Mouse (Mus musculus) stomach, embryonic 14.5 days (tissue): ENCODE results near the gene Sec14l2. TPM values are rescaled to one million over a fixed set of nuclear protein-coding genes. Genes with fewer than 3 reads are reported as not detected.
"Not testable (repeated sequence)": the region's sequence is repeated elsewhere in the genome, so short reads cannot be mapped to it uniquely, and the experiment has no call there.

ENCODE experiments used
- ATAC-seq: fragments of 200-750 bp; cut with Nextera tagmentation; 2 replicates; pipeline ENCODE4 v1.8.0; 2017; ENCODE audit warnings: low read depth, moderate TSS enrichment; ENCODE audit not compliant: insufficient number of reproducible peaks, insufficient read depth, low FRiP score
- H3K27ac ChIP-seq: fragments of 300-500 bp; sonication (generic); 2 replicates; pipeline ENCODE4 v1.5.1; 2014; ENCODE audit warnings: mild to moderate bottlenecking, low read length, moderate library complexity, mixed read lengths
- H3K27me3 ChIP-seq: fragments of 300-500 bp; sonication (generic); 2 replicates; pipeline ENCODE4 v1.6.1; 2014; ENCODE audit warnings: low read length, control low read depth, mixed read lengths; ENCODE audit not compliant: control insufficient read depth, insufficient read depth
- H3K36me3 ChIP-seq: fragments of 300-500 bp; sonication (generic); 2 replicates; pipeline ENCODE4 v1.6.1; 2014; ENCODE audit warnings: mild to moderate bottlenecking, control low read depth, low read length, moderate library complexity, mixed read lengths; ENCODE audit not compliant: control insufficient read depth, insufficient read depth
- H3K4me1 ChIP-seq: fragments of 300-500 bp; sonication (generic); 2 replicates; pipeline ENCODE4 v1.6.1; 2014; ENCODE audit warnings: low read length, control low read depth, mixed read lengths; ENCODE audit not compliant: control insufficient read depth, insufficient read depth
- H3K4me2 ChIP-seq: fragments of 300-500 bp; sonication (generic); replicated peaks from 2 replicates; pipeline ENCODE4 v1.6.1; 2014; ENCODE audit warnings: low read depth, low read length, control low read depth
- H3K4me3 ChIP-seq: fragments of 300-500 bp; sonication (generic); 2 replicates; pipeline ENCODE4 v1.5.1; 2014; ENCODE audit warnings: low read depth, low read length, control low read depth
- H3K9ac ChIP-seq: fragments of 300-500 bp; sonication (generic); replicated peaks from 2 replicates; pipeline ENCODE4 v1.6.1; 2014; ENCODE audit warnings: low read depth, mild to moderate bottlenecking, control low read depth, low read length, moderate library complexity, mixed read lengths
- H3K9me3 ChIP-seq: fragments of 300-500 bp; sonication (generic); 2 replicates; pipeline ENCODE4 v1.6.1; 2016; ENCODE audit warnings: low read depth, low read length, control low read depth; ENCODE audit not compliant: control insufficient read depth
- WGBS: fragments of 180-500 bp; shearing (Covaris S2); extraction: QIAGEN DNeasy Blood & Tissue Kit; methylation state at CpG from one replicate; pipeline ENCODE4 v1.1.7; 2014; 5-methylcytosine and 5-hydroxymethylcytosine counted together
- polyA plus RNA-seq: library from polyadenylated mRNA; unstranded; fragments of >200 nt; fragmentation: Nextera tagmentation; extraction: Ambion mirVana; gene quantifications from 2 replicates; pipeline ENCODE4 v1.2.1, GENCODE M21; 2014

Gene Sec14l2
- polyA plus RNA-seq, 1 experiment from 2014 or later: 1.4 TPM

- Histone ChIP-seq H3K9ac (no peak overlapping the region), H3K36me3 (no peaks in the 10 kb centered on the region), H3K9me3 (0 out of 2 replicates have a peak, but pooled peaks cover 3% of the 10 kb centered on the region), H3K4me3 (no peak overlapping the region), H3K27me3 (no peaks in the 10 kb centered on the region), H3K27ac (no peak overlapping the region), H3K4me2 (no peak overlapping the region), H3K4me1 (peaks cover 12% of the 10 kb centered on the region; the same call in 1 of the 2 replicates)
- no peak for ATAC-seq
- WGBS: 66% methylated on average over 5 of the region's 5 CpGs
Observed at GRCm38 (mm10) chr11:4122226-4122625, 989 bp downstream of the Sec14l2 start.

- Histone ChIP-seq H3K27me3 (no peaks in the 10 kb centered on the region), H3K9me3 (no peaks in the 10 kb centered on the region), H3K36me3 (no peaks in the 10 kb centered on the region), H3K9ac (no peak overlapping the region), H3K4me2 (no peak overlapping the region), H3K4me3 (no peak overlapping the region), H3K4me1 (peaks cover 12% of the 10 kb centered on the region; the same call in 1 of the 2 replicates), H3K27ac (no peak overlapping the region)
- WGBS: 70% methylated on average over 3 of the region's 3 CpGs
- no peak for ATAC-seq
Observed at GRCm38 (mm10) chr11:4121691-4122090, 1.5 kb downstream of the Sec14l2 start.

DNA sequence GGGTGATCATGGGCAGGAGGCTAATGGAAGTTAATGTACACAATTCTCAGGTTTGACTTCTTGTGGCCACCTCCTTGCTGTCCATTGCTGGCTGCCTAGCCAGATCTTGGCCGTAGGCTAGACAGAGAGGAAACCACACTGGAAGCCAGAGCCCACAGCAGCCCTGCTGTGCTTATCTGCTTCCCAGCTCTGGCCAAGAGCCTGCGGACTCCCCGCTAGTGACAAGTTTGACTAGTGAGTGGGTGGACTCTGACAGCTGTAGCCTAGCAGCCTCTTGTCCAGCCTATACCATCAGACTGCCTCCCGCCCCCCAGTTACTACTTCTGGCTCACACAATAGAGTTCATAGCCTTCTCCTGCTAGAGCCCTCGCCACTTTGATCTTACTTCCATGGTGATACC lies 3.6 kb downstream of the Sec14l2 start:
- Histone ChIP-seq H3K4me2 (no peak overlapping the region), H3K27ac (no peak overlapping the region), H3K4me3 (no peak overlapping the region), H3K27me3 (no peaks in the 10 kb centered on the region), H3K9ac (no peak overlapping the region), H3K9me3 (no peaks in the 10 kb centered on the region), H3K36me3 (no peaks in the 10 kb centered on the region), H3K4me1 (peaks cover 12% of the 10 kb centered on the region; the same call in 1 of the 2 replicates)
- ATAC-seq: no peak
- 78% methylated on average over 5 of the region's 5 CpGs for WGBS

GRCm38 (mm10) chr11:4118081-4118921 lies 4.9 kb downstream of the Sec14l2 start:
- no peaks in the 10 kb centered on the region for H3K27me3 ChIP-seq
- H3K4me1 ChIP-seq: peaks cover 12% of the 10 kb centered on the region; the same call in 1 of the 2 replicates
- no peak overlapping the region for H3K27ac ChIP-seq
- H3K9me3 ChIP-seq: no peaks in the 10 kb centered on the region
- peak overlapping the region; percentile 32 for H3K4me3 ChIP-seq
- H3K36me3 ChIP-seq: no peaks in the 10 kb centered on the region
- H3K4me2 ChIP-seq: peak overlapping the region; percentile 94
- WGBS: 3% methylated on average over 41 of the region's 41 CpGs
- peak; percentile 16; the same call in 1 of the 2 replicates for ATAC-seq
- 0 out of 2 replicates have a peak overlapping the region, but pooled peaks have one; percentile 18 for H3K9ac ChIP-seq

DNA sequence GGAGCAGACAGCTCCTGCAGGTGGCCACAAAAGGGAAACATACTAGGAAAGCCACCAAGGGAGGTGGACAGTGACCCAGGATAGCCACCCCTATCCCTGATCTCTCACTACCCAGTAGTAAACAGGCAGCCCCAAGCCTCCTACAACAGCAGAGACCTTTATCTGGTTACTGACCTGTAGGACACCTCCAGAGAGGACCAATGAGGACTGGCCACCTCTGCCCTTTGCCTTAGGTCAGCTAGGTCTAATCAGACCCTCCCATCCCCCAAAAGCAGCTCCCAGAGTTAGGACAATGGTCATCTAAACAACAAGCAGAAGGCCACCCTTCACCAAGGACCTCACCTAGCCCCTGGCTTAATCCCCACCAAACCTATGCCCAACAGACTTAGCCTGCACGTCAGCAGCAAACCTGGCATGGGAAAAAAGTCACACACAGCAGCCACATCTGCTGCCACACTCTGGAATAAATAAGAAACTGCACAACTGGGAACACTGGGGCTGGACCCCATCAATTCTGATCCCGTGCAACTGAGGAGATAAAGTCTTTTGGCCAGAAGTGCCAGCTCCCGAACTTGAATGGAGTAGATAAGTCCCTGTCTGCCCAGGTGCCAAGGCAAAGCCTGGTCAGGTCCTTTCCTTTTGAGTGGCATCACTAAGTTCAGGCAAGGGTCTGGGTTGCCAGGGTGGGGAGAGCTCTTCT lies 5.7 kb downstream of the Sec14l2 start:
- no peak for ATAC-seq
- peaks cover 12% of the 10 kb centered on the region; the same call in 1 of the 2 replicates for H3K4me1 ChIP-seq
- H3K36me3 ChIP-seq: no peaks in the 10 kb centered on the region
- no peak overlapping the region for H3K27ac ChIP-seq
- no peak overlapping the region for H3K9ac ChIP-seq
- no peaks in the 10 kb centered on the region for H3K9me3 ChIP-seq
- 24% methylated on average over 3 of the region's 3 CpGs for WGBS
- H3K27me3 ChIP-seq: no peaks in the 10 kb centered on the region
- peak overlapping the region; percentile 94 for H3K4me2 ChIP-seq
- H3K4me3 ChIP-seq: peak overlapping the region; percentile 32

DNA sequence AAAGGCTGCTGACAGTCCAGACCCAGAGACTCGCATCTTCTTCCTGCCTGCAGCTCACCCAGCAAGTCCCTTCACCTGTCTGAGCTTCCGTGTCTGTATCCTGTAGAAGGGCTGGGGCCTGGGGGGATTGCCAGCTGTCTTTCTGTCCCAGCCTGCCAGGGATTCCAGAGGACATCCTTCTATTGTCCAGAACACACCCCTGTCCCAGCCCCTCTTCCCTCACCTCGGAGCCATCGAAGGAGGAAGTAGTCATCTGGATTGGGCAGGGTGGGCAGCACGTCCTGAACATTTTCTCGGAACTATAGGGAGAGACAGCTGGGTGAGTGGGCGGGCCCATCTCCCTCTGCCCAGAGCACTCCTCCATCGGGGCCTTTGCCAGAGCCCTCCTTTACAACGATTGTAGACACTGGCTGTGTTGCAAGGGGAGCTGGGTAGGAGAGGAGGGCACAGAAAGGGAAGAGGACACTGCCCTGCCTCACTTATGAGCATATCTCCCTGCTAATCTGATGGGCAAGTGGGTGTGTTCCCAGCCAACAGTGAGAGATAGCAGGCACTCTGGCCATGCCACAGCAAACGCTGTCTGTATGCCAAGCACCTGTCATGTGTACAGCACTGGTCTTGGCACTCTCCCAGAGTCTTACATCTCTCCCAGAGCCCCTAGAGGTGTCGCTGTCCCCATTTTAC lies 6.6 kb downstream of the Sec14l2 start:
- H3K36me3 ChIP-seq: no peaks in the 10 kb centered on the region
- no peak overlapping the region for H3K4me2 ChIP-seq
- no peak for ATAC-seq
- H3K9ac ChIP-seq: no peak overlapping the region
- H3K4me1 ChIP-seq: peaks cover 12% of the 10 kb centered on the region; the same call in 1 of the 2 replicates
- WGBS: 53% methylated on average over 11 of the region's 11 CpGs
- no peak overlapping the region for H3K27ac ChIP-seq
- H3K27me3 ChIP-seq: no peaks in the 10 kb centered on the region
- no peak overlapping the region for H3K4me3 ChIP-seq
- no peaks in the 10 kb centered on the region for H3K9me3 ChIP-seq

- ATAC-seq: no peak
- no peak overlapping the region for H3K4me3 ChIP-seq
- H3K9me3 ChIP-seq: no peaks in the 10 kb centered on the region
- H3K27ac ChIP-seq: no peak overlapping the region
- peaks cover 9% of the 10 kb centered on the region; the same call in 1 of the 2 replicates for H3K4me1 ChIP-seq
- H3K9ac ChIP-seq: no peak overlapping the region
- no peaks in the 10 kb centered on the region for H3K36me3 ChIP-seq
- H3K27me3 ChIP-seq: no peaks in the 10 kb centered on the region
- 85% methylated on average over 4 of the region's 4 CpGs for WGBS
- no peak overlapping the region for H3K4me2 ChIP-seq
Observed at GRCm38 (mm10) chr11:4115407-4115806, 7.8 kb downstream of the Sec14l2 start.

GRCm38 (mm10) chr11:4114541-4114940 lies 8.7 kb downstream of the Sec14l2 start:
- H3K4me2 ChIP-seq, ATAC-seq, H3K36me3 ChIP-seq, H3K9me3 ChIP-seq, H3K4me3 ChIP-seq, H3K9ac ChIP-seq, H3K4me1 ChIP-seq, H3K27me3 ChIP-seq, H3K27ac ChIP-seq: not testable (repeated sequence)
- WGBS: 85% methylated on average over 6 of the region's 6 CpGs
